In the genomic region with DNA sequence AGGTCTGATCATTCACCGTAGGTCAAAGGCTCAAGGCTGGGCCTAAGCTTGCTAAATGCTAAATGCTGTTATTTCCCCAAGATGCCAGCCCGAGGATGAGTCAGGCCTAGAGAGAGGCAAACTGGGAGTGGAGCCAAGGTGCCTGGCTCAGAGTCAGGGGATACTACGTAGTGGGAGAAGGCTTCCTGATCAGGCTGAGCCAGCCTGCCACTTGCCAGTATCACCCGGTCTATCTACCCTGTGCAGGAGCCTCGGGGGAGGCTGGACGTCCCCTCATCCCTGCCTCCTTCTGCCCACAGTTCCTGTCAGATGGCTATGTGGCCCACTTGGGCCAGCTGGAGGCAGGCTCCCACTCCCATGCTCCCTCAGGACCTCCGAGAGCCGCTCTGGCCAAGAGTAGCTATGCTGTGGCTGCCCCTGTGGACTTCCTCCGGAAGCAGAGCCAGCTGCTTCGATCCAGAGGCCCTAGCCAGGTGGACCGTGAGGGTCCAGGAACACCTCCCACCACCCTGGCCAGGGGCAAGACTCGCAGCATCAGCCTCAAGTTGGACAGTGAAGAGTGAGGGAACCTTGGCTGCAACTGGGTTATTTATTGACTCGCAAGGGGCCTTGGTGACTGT, we compare ENCODE assay signal across 9 mouse cellular contexts. TPM values are rescaled to one million over a fixed set of nuclear protein-coding genes. Genes with fewer than 3 reads are reported as not detected.
DNase-seq lines count a peak whose midpoint lies in the region; ATAC-seq and TF ChIP-seq lines count a peak whose summit lies in the region.
"Had no signal": no experiment of that assay in that cellular context is flagged by ENCODE, and none has a peak within 500 bp of the region (broad histone marks: within the 10 kb centered on the region; RNA-seq: fewer than 3 reads in every experiment).

No protein-coding gene starts in this region.

- no peaks in the 10 kb centered on the region for H3K27me3 ChIP-seq in intestine, embryonic 15.5 days (replicated peaks)
- H3K27me3 ChIP-seq: neural tube, embryonic 12.5 days had no signal

- peak overlapping the region; percentile 30 for H3K4me2 ChIP-seq in intestine, embryonic 15.5 days (replicated peaks)
- H3K4me2 ChIP-seq: neural tube, embryonic 12.5 days had no signal

- H3K4me1 ChIP-seq in bone marrow, adult 2 months (ENCODE audit: control insufficient read depth, insufficient read depth, low read length): peaks cover 24% of the 10 kb centered on the region
- H3K4me1 ChIP-seq in intestine, embryonic 15.5 days (replicated peaks): peaks cover 23% of the 10 kb centered on the region
- H3K4me1 ChIP-seq: neural tube, embryonic 12.5 days had no signal

- H3K4me3 ChIP-seq in bone marrow, adult 2 months (replicated peaks; ENCODE audit: control insufficient read depth, low read depth, low read length): no peak overlapping the region
- H3K4me3 ChIP-seq in intestine, embryonic 15.5 days (replicated peaks): no peak overlapping the region
- H3K4me3 ChIP-seq: neural tube, embryonic 12.5 days had no signal

- ATAC-seq in intestine, embryonic 15.5 days: peak; percentile 52

- TF ChIP-seq POLR2A in bone marrow, adult 2 months (IDR thresholded peaks at IDR 0.05; ENCODE audit: borderline replicate concordance, control insufficient read depth, low read depth, low read length): peak; percentile 57; the same call in 1 of the 2 replicates

- H3K9me3 ChIP-seq in intestine, embryonic 15.5 days: no peaks in the 10 kb centered on the region
- H3K9me3 ChIP-seq: neural tube, embryonic 12.5 days had no signal

- H3K36me3 ChIP-seq in intestine, embryonic 15.5 days: peaks cover 22% of the 10 kb centered on the region; the same call in 1 of the 2 replicates

- no peak for TF ChIP-seq CTCF in bone marrow, adult 2 months (IDR thresholded peaks at IDR 0.05; ENCODE audit: control insufficient read depth, insufficient read depth, low read length)

- peak; percentile 48 for DNase-seq in CD4-positive, CD25-positive, alpha-beta regulatory T cell, adult 2 months (ENCODE audit: low read depth, low spot score)
- DNase-seq in gastrocnemius, adult 18-20 months (ENCODE audit: low spot score): peak; percentile 81
- DNase-seq in left cerebral cortex, adult 8-10 months (ENCODE audit: low spot score in 2 of 2): peak; percentile 71 to 76
- DNase-seq in lung, postnatal 36 days: peak; percentile 84
- DNase-seq in spleen, postnatal 4 days (ENCODE audit: low spot score in 2 of 2): peak; percentile 89 to 92
- no peak for DNase-seq in embryo, embryonic 9.5 days (ENCODE audit: extremely low spot score)

- H3K9ac ChIP-seq in intestine, embryonic 15.5 days: no peak overlapping the region; the same call in 1 of the 2 replicates
- H3K9ac ChIP-seq: neural tube, embryonic 12.5 days had no signal

- 2% methylated on average over 13 of the region's 13 CpGs for WGBS in bone marrow, adult 2 months
- WGBS in intestine, embryonic 15.5 days: 57% methylated on average over 13 of the region's 13 CpGs

- peak overlapping the region; percentile 94 for H3K27ac ChIP-seq in bone marrow, adult 2 months (ENCODE audit: control insufficient read depth, insufficient read depth, low read depth, low read length, poor library complexity)
- H3K27ac ChIP-seq in intestine, embryonic 15.5 days: peak overlapping the region; percentile 76
- H3K27ac ChIP-seq: neural tube, embryonic 12.5 days had no signal

RNA-seq across cellular contexts. Expression of gene Aip, which starts 12.4 kb away (rescaled TPM):
- polyA plus RNA-seq in bone marrow, adult 2 months (2011; ENCODE audit: insufficient read depth, insufficient read length, low replicate concordance, missing spikeins): 22.0 and 53.5 TPM in 2 replicates
- 10 to 100 TPM; 82.2 to 84.7 TPM for total RNA-seq in gastrocnemius, adult 18-20 months (2021)
- polyA plus RNA-seq in intestine, embryonic 15.5 days (2015; fragmentation: Nextera tagmentation; extraction: Ambion mirVana): 75.0 and 80.7 TPM in 2 replicates
- 100 to 1,000 TPM; 120 to 143 (median 134) TPM for total RNA-seq in left cerebral cortex, adult 8-10 months (2022)

RNA-seq across cellular contexts. Expression of gene Pitpnm1, which starts 13.5 kb away (rescaled TPM):
- 72.3 and 159 TPM in 2 replicates for polyA plus RNA-seq in bone marrow, adult 2 months (2011; ENCODE audit: insufficient read depth, insufficient read length, low replicate concordance, missing spikeins)
- 1 to 10 TPM; 2.0 to 3.7 TPM for total RNA-seq in gastrocnemius, adult 18-20 months (2021)
- 13.8 and 20.9 TPM in 2 replicates for polyA plus RNA-seq in intestine, embryonic 15.5 days (2015; fragmentation: Nextera tagmentation; extraction: Ambion mirVana)
- 100 to 1,000 TPM; 199 to 206 (median 205) TPM for total RNA-seq in left cerebral cortex, adult 8-10 months (2022)

RNA-seq across cellular contexts. Expression of gene Cdk2ap2, which starts 16.3 kb away (rescaled TPM):
- polyA plus RNA-seq in bone marrow, adult 2 months (2011; ENCODE audit: insufficient read depth, insufficient read length, low replicate concordance, missing spikeins): 93.3 and 143 TPM in 2 replicates
- 10 to 100 TPM; 18.7 to 19.9 TPM for total RNA-seq in gastrocnemius, adult 18-20 months (2021)
- polyA plus RNA-seq in intestine, embryonic 15.5 days (2015; fragmentation: Nextera tagmentation; extraction: Ambion mirVana): 127 and 147 TPM in 2 replicates
- total RNA-seq in left cerebral cortex, adult 8-10 months (2022): 10 to 100 TPM; 20.2 to 28.9 (median 23.4) TPM

RNA-seq across cellular contexts. Expression of gene Gpr152, which starts 26.3 kb away (rescaled TPM):
- polyA plus RNA-seq in bone marrow, adult 2 months (2011; ENCODE audit: insufficient read depth, insufficient read length, low replicate concordance, missing spikeins): not detected in 2 replicates
- total RNA-seq in gastrocnemius, adult 18-20 months (2021): not detected
- not detected in 2 replicates for polyA plus RNA-seq in intestine, embryonic 15.5 days (2015; fragmentation: Nextera tagmentation; extraction: Ambion mirVana)
- total RNA-seq in left cerebral cortex, adult 8-10 months (2022): under 1 TPM in 1 of 4 experiments, not detected in 3; 0.08 TPM
- polyA plus RNA-seq: neural tube, embryonic 12.5 days had no signal

RNA-seq across cellular contexts. Expression of gene Cabp4, which starts 30.5 kb away (rescaled TPM):
- 0.29 and 0.60 TPM in 2 replicates for polyA plus RNA-seq in bone marrow, adult 2 months (2011; ENCODE audit: insufficient read depth, insufficient read length, low replicate concordance, missing spikeins)
- not detected for total RNA-seq in gastrocnemius, adult 18-20 months (2021)
- 0.09 and 0.19 TPM in 2 replicates for polyA plus RNA-seq in intestine, embryonic 15.5 days (2015; fragmentation: Nextera tagmentation; extraction: Ambion mirVana)
- under 1 TPM in 3 of 4 experiments, not detected in 1; 0.17 to 0.37 (median 0.34) TPM for total RNA-seq in left cerebral cortex, adult 8-10 months (2022)

Comparison
In these comparisons a context has a peak if more than half of its experiments do, and no peak if none do; other contexts are left out.
1. RNA of gene Pitpnm1, which starts 13.5 kb away (total RNA-seq): 199 to 206 TPM in left cerebral cortex, adult 8-10 months; 2.0 to 3.7 TPM in gastrocnemius, adult 18-20 months; every median in the first group is over 10 times any median in the second.